Mouse (Mus musculus) liver, adult 2 months (tissue): Measurements from ENCODE around the gene Ago1. TPM values are rescaled to one million over a fixed set of nuclear protein-coding genes. Genes with fewer than 3 reads are reported as not detected.

ENCODE experiments used
- DNase-seq: peaks from one replicate; pipeline ENCODE4 v3.0.0-alpha.2; 2011; ENCODE audit warnings: low read depth, low spot score; ENCODE audit errors: extremely low read depth
- H3K27ac ChIP-seq: fragments of 200-500 bp; replicated peaks from 2 replicates; pipeline ENCODE4 v1.5.1; 2012; ENCODE audit warnings: low read depth, mild to moderate bottlenecking, control low read depth, inconsistent platforms, low read length; ENCODE audit not compliant: insufficient read depth
- H3K27me3 ChIP-seq: fragments of 200-500 bp; 2 replicates; pipeline ENCODE4 v1.6.1; 2012; ENCODE audit warnings: mild to moderate bottlenecking, moderate library complexity, low read length, inconsistent platforms; ENCODE audit not compliant: control insufficient read depth, insufficient read depth
- H3K36me3 ChIP-seq: fragments of 200-500 bp; 2 replicates; pipeline ENCODE4 v1.6.1; 2012; ENCODE audit warnings: low read length, inconsistent platforms; ENCODE audit not compliant: control insufficient read depth, insufficient read depth
- H3K4me1 ChIP-seq: fragments of 200-500 bp; 2 replicates; pipeline ENCODE4 v1.6.1; 2011; ENCODE audit warnings: low read length; ENCODE audit not compliant: control insufficient read depth, insufficient read depth
- H3K4me3 ChIP-seq: fragments of 200-500 bp; 2 replicates; pipeline ENCODE4 v1.5.1; 2011; ENCODE audit warnings: low read depth, mild to moderate bottlenecking, control low read depth, low read length, moderate library complexity; ENCODE audit not compliant: insufficient read depth
- H3K79me2 ChIP-seq: fragments of 200-500 bp; 2 replicates; pipeline ENCODE4 v1.6.1; 2012; ENCODE audit warnings: inconsistent platforms, mild to moderate bottlenecking, low read length, moderate library complexity; ENCODE audit not compliant: control insufficient read depth, insufficient read depth
- H3K9ac ChIP-seq: fragments of 200-500 bp; 2 replicates; pipeline ENCODE4 v1.6.1; 2012; ENCODE audit warnings: low read depth, mild to moderate bottlenecking, control low read depth, inconsistent platforms, low read length
- CTCF ChIP-seq: fragments of 200-500 bp; IDR thresholded peaks from 2 replicates; pipeline ENCODE4 v1.5.1; 2011; ENCODE audit warnings: low read depth, low read length, control low read depth
- POLR2A ChIP-seq: fragments of 200-500 bp; IDR thresholded peaks from 2 replicates; pipeline ENCODE4 v1.6.1; 2011; ENCODE audit warnings: low read length, control low read depth; ENCODE audit not compliant: insufficient read depth; ENCODE audit errors: extremely low read depth
- WGBS: fragments of 180-500 bp; shearing (Covaris S2); methylation state at CpG from one replicate; pipeline ENCODE4 v1.1.7; 2018; 5-methylcytosine and 5-hydroxymethylcytosine counted together
- polyA plus RNA-seq: library from polyadenylated mRNA; depleted of rRNA; stranded (reverse); fragments of >200 nt; gene quantifications from 2 replicates; pipeline ENCODE4 v1.2.3, GENCODE M21; 2012
- total RNA-seq: library from RNA; depleted of rRNA; stranded (reverse); fragments of >200 nt; gene quantifications from 2 replicates; pipeline ENCODE4 v1.2.3, GENCODE M21; 2014

Gene Ago1
- total and polyA plus RNA-seq, 2 experiments, result 6.5 to 9.7 TPM

DNA sequence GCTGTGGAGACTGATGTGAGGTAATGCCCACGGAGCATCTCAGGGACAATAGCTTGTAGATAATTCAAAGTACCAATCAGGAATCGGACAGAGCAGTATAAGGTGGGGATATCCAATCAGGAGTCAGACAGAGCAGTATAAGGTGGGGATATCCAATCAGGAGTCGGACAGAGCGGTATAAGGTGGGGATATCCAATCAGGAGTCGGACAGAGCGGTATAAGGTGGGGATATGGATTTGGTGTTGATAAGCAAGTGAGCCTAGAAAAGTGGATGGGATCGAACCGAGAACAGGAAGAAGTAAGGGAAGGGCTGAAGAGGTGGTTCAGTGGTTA lies 34.6 kb upstream of the Ago1 start:
- Histone ChIP-seq H3K79me2 (no peaks in the 10 kb centered on the region), H3K4me1 (no peaks in the 10 kb centered on the region), H3K4me3 (no peak overlapping the region), H3K36me3 (peaks cover 15% of the 10 kb centered on the region), H3K27me3 (no peaks in the 10 kb centered on the region), H3K27ac (no peak overlapping the region), H3K9ac (no peak overlapping the region)
- no peak for DNase-seq
- no peak for TF ChIP-seq POLR2A
- TF ChIP-seq CTCF, result no peak
- 89% methylated on average over 8 of the region's 8 CpGs for whole genome bisulfite sequencing

DNA sequence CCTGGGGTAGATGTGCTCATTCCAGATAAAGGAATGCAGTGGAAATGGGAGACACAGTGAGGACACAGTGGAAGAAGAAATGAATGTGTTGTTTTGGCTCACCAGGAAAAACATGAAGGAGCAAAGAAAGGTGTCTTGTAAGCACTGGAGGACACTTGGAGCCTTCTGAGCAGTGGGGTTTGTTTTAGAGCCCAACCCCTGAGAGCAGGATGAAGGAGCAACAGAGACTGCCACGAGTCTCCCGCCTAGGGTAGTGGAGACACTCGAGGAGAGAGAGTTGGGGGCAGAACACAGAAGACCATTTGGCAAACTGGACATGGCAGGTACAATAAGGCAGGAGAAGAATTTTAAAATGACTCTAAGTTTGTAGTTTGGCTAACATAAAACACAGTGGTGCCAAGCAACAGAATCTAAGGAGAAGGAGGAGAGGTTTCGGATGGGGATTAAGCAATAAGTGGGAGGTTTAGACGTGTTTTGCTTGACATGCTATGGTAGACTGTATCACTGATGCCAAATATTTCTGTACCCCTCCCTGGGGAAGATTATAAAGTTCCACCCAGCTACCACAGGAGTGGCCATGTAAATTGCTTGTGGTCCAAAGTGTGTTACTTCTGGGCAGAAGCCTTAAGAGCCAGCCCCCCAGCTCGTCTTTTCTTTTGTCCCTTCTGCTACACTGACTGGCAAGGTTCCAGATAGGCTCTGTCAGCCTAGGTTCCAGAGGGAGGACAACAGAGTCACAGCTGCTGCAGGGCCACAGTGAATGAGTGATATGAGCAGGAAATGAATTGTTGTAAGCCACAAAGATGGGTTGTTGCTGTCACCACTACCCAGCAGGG lies 34.0 kb upstream of the Ago1 start:
- H3K4me1 ChIP-seq, result no peaks in the 10 kb centered on the region
- peaks cover 14% of the 10 kb centered on the region for H3K36me3 ChIP-seq
- H3K79me2 ChIP-seq, result no peaks in the 10 kb centered on the region
- no peak overlapping the region for H3K9ac ChIP-seq
- no peak for TF ChIP-seq CTCF
- no peak for TF ChIP-seq POLR2A
- no peaks in the 10 kb centered on the region for H3K27me3 ChIP-seq
- no peak overlapping the region for H3K4me3 ChIP-seq
- no peak for DNase-seq
- H3K27ac ChIP-seq, result no peak overlapping the region
- 79% methylated on average over 6 of the region's 6 CpGs for WGBS

DNA sequence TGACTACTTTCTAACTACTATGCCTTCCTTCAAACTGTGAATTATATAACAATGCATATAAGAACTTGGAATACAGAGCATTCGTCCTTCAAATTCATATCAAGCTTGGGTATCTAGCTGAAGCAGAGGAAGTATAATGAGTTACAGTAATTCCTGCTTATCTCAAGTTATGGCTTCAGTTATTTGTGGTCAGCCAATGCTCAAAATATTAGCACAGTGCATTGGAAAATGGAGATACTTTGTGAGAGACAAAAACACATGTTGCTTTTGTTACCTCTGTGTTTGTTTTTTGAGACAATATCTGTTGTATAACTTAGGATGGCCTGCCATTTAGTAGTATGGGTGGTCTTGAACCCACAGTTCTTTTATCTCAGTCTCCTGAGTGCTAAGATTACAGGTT lies 30.2 kb upstream of the Ago1 start:
- Histone ChIP-seq H3K27ac (no peak overlapping the region), H3K27me3 (no peaks in the 10 kb centered on the region), H3K4me1 (no peaks in the 10 kb centered on the region), H3K79me2 (no peaks in the 10 kb centered on the region), H3K4me3 (no peak overlapping the region), H3K9ac (no peak overlapping the region), H3K36me3 (peaks cover 13% of the 10 kb centered on the region)
- no peak for TF ChIP-seq POLR2A
- no peak for TF ChIP-seq CTCF
- no peak for DNase-seq
- WGBS, result 77% methylated on average over 1 of the region's 1 CpGs

DNA sequence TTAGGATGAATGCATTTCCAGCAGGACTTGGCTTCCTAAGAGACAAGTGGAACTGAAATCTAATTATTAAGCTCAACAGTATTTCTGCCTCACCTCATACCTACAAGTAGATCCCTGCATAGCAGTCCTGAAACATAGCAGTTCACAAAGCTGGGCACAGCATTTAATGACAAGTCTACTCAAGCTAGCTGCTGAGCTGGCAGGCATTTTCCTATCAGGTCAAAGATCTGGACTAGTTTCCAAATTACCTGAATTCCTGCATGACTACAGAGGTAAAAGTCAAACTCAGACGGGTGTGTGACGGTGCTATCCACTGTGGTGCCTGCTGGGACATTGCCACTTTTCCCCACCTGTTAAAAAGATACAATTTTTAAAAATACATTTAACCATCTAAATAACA lies 28.6 kb upstream of the Ago1 start:
- 55% methylated on average over 2 of the region's 2 CpGs for WGBS
- H3K27me3 ChIP-seq, result no peaks in the 10 kb centered on the region
- TF ChIP-seq POLR2A (no peak), CTCF (no peak)

DNA sequence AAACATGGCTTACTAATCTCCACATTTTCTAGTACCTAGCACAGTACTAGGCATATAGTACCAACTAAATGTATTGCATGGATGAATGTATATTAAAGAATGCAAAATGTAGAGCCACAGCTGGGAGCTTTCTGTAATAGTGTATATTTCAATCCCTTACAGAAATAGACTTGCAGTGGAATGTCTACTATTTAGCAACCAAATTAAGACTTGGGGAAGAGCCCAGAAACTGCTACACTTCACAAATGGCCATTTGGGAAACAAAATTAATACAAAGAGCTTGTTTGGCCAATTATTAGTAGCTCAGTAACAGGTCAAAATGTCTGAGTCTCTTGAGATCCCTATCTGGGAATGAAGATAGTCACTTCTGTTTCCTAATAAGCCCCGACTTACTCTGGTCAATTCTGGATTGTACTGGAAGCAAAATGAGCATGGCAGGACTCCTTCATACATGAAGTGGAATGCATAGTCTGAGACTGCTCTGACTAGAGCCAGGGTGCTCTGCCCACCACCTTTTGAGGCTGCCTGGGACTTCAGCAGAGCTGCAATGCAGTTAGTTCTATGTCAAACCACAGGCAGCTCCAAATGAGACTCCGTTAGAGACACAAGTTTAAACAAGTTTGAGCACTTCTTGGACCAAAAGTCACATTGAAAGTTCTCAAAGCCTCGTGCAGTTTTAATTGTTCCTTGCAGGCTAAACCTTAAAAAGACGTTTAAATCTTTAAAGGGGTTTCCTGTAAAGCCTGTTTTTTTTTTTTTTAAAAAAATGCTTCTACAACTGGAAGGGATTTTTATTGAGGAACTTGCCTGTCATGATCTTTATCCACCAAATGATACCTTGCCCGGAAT lies 27.8 kb upstream of the Ago1 start:
- Histone ChIP-seq H3K27me3 (no peaks in the 10 kb centered on the region), H3K79me2 (no peaks in the 10 kb centered on the region), H3K27ac (no peak overlapping the region), H3K4me1 (no peaks in the 10 kb centered on the region), H3K4me3 (no peak overlapping the region), H3K36me3 (peaks cover 28% of the 10 kb centered on the region), H3K9ac (no peak overlapping the region)
- TF ChIP-seq CTCF, result no peak
- TF ChIP-seq POLR2A, result no peak
- 87% methylated on average over 5 of the region's 5 CpGs for WGBS
- DNase-seq, result no peak

More for the DNA sequence above, 28.6 kb upstream of the Ago1 start:
- H3K4me3 ChIP-seq, result no peak overlapping the region
- no peak for DNase-seq
- H3K79me2 ChIP-seq, result no peaks in the 10 kb centered on the region
- no peaks in the 10 kb centered on the region for H3K4me1 ChIP-seq
- no peak overlapping the region for H3K9ac ChIP-seq
- peaks cover 24% of the 10 kb centered on the region for H3K36me3 ChIP-seq
- no peak overlapping the region for H3K27ac ChIP-seq

DNA sequence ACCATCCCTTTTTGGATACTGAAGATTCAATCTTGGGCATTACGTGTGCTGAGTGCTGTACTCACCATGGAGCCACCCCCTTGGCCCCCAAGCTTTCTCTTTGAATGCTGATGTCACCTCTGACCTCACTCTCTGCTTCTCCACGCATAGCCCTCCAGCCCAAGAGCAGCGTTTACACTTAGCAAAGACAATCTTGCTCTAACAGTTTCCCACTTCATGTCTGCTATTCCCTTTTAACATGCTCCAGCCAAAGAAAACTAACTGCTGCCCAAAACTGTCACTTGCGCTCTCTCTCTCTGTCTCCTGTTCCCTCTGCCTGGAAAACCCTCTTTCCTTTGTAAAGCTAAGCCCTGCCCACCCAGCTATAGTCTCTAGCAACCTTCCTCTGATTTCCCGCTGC lies 27.1 kb upstream of the Ago1 start:
- H3K4me1 ChIP-seq, result no peaks in the 10 kb centered on the region
- H3K79me2 ChIP-seq, result no peaks in the 10 kb centered on the region
- H3K9ac ChIP-seq, result no peak overlapping the region
- WGBS, result 86% methylated on average over 5 of the region's 5 CpGs
- peaks cover 31% of the 10 kb centered on the region for H3K36me3 ChIP-seq
- H3K27me3 ChIP-seq, result no peaks in the 10 kb centered on the region
- no peak overlapping the region for H3K4me3 ChIP-seq
- no peak overlapping the region for H3K27ac ChIP-seq
- TF ChIP-seq CTCF, result no peak
- no peak for TF ChIP-seq POLR2A
- DNase-seq, result no peak
